ENCODE assay signal across 8 mouse cellular contexts in the genomic region with DNA sequence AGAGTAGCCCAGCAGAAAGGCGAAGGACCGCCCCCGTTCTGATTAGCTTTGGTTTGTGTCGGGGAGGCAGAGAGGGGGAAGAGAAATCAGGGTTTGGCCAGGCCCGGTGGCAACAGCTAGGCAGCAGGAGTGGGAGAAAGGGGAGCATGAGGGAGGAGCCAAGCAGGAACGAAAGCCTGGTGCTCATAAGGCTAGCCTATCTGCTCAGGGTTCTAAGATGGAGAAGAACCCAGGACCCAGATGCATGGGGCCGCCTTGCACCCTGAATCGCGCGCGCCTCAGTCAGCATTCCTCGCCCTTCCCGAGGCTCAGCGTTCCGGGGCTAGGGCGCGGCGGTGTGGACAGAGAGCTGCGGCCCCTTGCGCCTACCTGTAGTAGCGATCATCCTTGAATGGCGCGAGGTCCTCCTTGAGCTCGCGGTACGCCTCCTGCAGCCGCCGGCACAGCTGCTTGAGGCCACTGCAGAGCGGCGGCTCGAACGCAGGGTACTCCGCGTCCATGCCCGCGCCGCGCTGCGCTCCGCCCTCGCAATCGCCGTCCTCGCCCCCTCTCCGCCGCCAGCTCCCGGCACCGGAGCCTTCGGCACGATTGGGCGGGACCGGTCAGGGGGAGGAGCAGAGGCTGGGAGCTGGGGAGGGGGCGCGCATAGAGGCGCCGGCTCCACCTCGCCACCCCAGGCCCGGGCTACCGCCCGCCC. TPM values are rescaled to one million over a fixed set of nuclear protein-coding genes. Genes with fewer than 3 reads are reported as not detected.
A peak's percentile ranks its signal among the peaks of the same experiment; 100 is the strongest.
DNase-seq lines count a peak whose midpoint lies in the region; ATAC-seq and TF ChIP-seq lines count a peak whose summit lies in the region.
"Not testable (repeated sequence)": the region's sequence is repeated elsewhere in the genome, so short reads cannot be mapped to it uniquely, and the experiment has no call there.

No protein-coding gene starts in this region.

- peak; percentile 31; the same call in 1 of the 2 replicates for ATAC-seq in embryonic facial prominence, embryonic 11.5 days (replicated peaks; ENCODE audit: insufficient number of reproducible peaks, low FRiP score, low TSS enrichment, low read depth)
- ATAC-seq in forebrain, embryonic 13.5 days: peak; percentile 58
- ATAC-seq in hindbrain, embryonic 11.5 days (ENCODE audit: low FRiP score): peak; percentile 47; the same call in 1 of the 2 replicates
- ATAC-seq in intestine, embryonic 14.5 days (replicated peaks; ENCODE audit: low FRiP score, low TSS enrichment, low read depth): 0 out of 2 replicates have a peak, but pooled peaks have one; percentile 16
- ATAC-seq in limb, embryonic 11.5 days (ENCODE audit: insufficient number of reproducible peaks, low FRiP score, low TSS enrichment, low read depth): peak; percentile 36
- ATAC-seq in midbrain, embryonic 13.5 days: peak; percentile 54
- peak; percentile 71 for ATAC-seq in neural tube, embryonic 14.5 days (ENCODE audit: low read depth)

- H3K9ac ChIP-seq in embryonic facial prominence, embryonic 11.5 days (replicated peaks; ENCODE audit: low read length); forebrain, embryonic 13.5 days; hindbrain, embryonic 11.5 days (ENCODE audit: low read depth, low read length); intestine, embryonic 14.5 days (ENCODE audit: low read length); limb, embryonic 11.5 days (ENCODE audit: low read length); midbrain, embryonic 13.5 days (replicated peaks); neural tube, embryonic 14.5 days (replicated peaks; ENCODE audit: low read depth, low read length): not testable (repeated sequence)

- WGBS in embryonic facial prominence, embryonic 11.5 days: 1% methylated on average over 6 of the region's 60 CpGs
- WGBS in forebrain, embryonic 13.5 days: 3% methylated on average over 8 of the region's 60 CpGs
- 0% methylated on average over 3 of the region's 60 CpGs for WGBS in hindbrain, embryonic 11.5 days
- WGBS in intestine, embryonic 14.5 days: 8% methylated on average over 3 of the region's 60 CpGs
- WGBS in limb, embryonic 11.5 days: 3% methylated on average over 5 of the region's 60 CpGs
- 2% methylated on average over 5 of the region's 60 CpGs for WGBS in midbrain, embryonic 13.5 days
- WGBS in neural tube, embryonic 14.5 days: 0% methylated on average over 4 of the region's 60 CpGs

- H3K27ac ChIP-seq in embryonic facial prominence, embryonic 11.5 days (replicated peaks; ENCODE audit: low read depth, low read length); forebrain, embryonic 13.5 days; hindbrain, embryonic 11.5 days (ENCODE audit: low read depth, low read length); intestine, embryonic 14.5 days (ENCODE audit: low read depth); limb, embryonic 11.5 days (replicated peaks; ENCODE audit: low read depth, low read length); midbrain, embryonic 13.5 days; neural tube, embryonic 14.5 days (ENCODE audit: low read depth, low read length): not testable (repeated sequence)

- H3K9me3 ChIP-seq in E14TG2a.4 (ENCODE audit: low read length): peaks cover 16% of the 10 kb centered on the region
- not testable (repeated sequence) for H3K9me3 ChIP-seq in embryonic facial prominence, embryonic 11.5 days (replicated peaks; ENCODE audit: control insufficient read depth, low read length); forebrain, embryonic 13.5 days (replicated peaks); hindbrain, embryonic 11.5 days (ENCODE audit: control insufficient read depth, low read length); intestine, embryonic 14.5 days (ENCODE audit: control insufficient read depth, low read length); limb, embryonic 11.5 days (ENCODE audit: control insufficient read depth, low read length); midbrain, embryonic 13.5 days; neural tube, embryonic 14.5 days (ENCODE audit: control insufficient read depth, low read length)

- H3K4me2 ChIP-seq in embryonic facial prominence, embryonic 11.5 days (ENCODE audit: low read depth, low read length); hindbrain, embryonic 11.5 days (replicated peaks; ENCODE audit: low read depth, low read length); intestine, embryonic 14.5 days (ENCODE audit: low read length); limb, embryonic 11.5 days (ENCODE audit: low read depth, severe bottlenecking); neural tube, embryonic 14.5 days (ENCODE audit: low read depth, low read length): not testable (repeated sequence)
- peak overlapping the region; percentile 28 for H3K4me2 ChIP-seq in forebrain, embryonic 13.5 days
- H3K4me2 ChIP-seq in midbrain, embryonic 13.5 days (replicated peaks): peak overlapping the region; percentile 36

- not testable (repeated sequence) for DNase-seq in embryonic facial prominence, embryonic 11.5 days (ENCODE audit: low spot score); hindbrain, embryonic 11.5 days (ENCODE audit: low spot score); intestine, embryonic 14.5 days (ENCODE audit: low spot score); limb, embryonic 11.5 days (ENCODE audit: low spot score)

- TF ChIP-seq CTCF in E14TG2a.4 (conservative IDR thresholded peaks at IDR 0.05; ENCODE audit: low read length): not testable (repeated sequence)

- H3K4me3 ChIP-seq in E14TG2a.4 (replicated peaks; ENCODE audit: low read length): 0 out of 2 replicates have a peak overlapping the region, but pooled peaks have one; percentile 35
- H3K4me3 ChIP-seq in embryonic facial prominence, embryonic 11.5 days (ENCODE audit: low read depth, low read length); forebrain, embryonic 13.5 days; hindbrain, embryonic 11.5 days (ENCODE audit: low read depth, low read length); intestine, embryonic 14.5 days (ENCODE audit: low read depth, low read length); limb, embryonic 11.5 days (ENCODE audit: low read depth, low read length): not testable (repeated sequence)
- H3K4me3 ChIP-seq in midbrain, embryonic 13.5 days (replicated peaks): peak overlapping the region; percentile 26
- H3K4me3 ChIP-seq in neural tube, embryonic 14.5 days (ENCODE audit: low read depth, low read length): peak overlapping the region; percentile 22; the same call in 1 of the 2 replicates

- H3K36me3 ChIP-seq in E14TG2a.4 (ENCODE audit: insufficient read depth, low read length); embryonic facial prominence, embryonic 11.5 days (replicated peaks; ENCODE audit: control insufficient read depth, insufficient read depth, low read depth, low read length); forebrain, embryonic 13.5 days (ENCODE audit: poor library complexity, severe bottlenecking); hindbrain, embryonic 11.5 days (ENCODE audit: control insufficient read depth, insufficient read depth, low read length); intestine, embryonic 14.5 days (ENCODE audit: control insufficient read depth, insufficient read depth, low read length); limb, embryonic 11.5 days (ENCODE audit: control insufficient read depth, insufficient read depth, low read length); midbrain, embryonic 13.5 days; neural tube, embryonic 14.5 days (ENCODE audit: control insufficient read depth, insufficient read depth, low read length): not testable (repeated sequence)

- not testable (repeated sequence) for H3K27me3 ChIP-seq in E14TG2a.4 (ENCODE audit: insufficient read depth, low read length); embryonic facial prominence, embryonic 11.5 days (ENCODE audit: control insufficient read depth, insufficient read depth, low read length); forebrain, embryonic 13.5 days; hindbrain, embryonic 11.5 days (ENCODE audit: control insufficient read depth, insufficient read depth, low read length); intestine, embryonic 14.5 days (replicated peaks; ENCODE audit: control insufficient read depth, insufficient read depth, low read length); limb, embryonic 11.5 days (ENCODE audit: control insufficient read depth, insufficient read depth, low read length); midbrain, embryonic 13.5 days; neural tube, embryonic 14.5 days (ENCODE audit: control insufficient read depth, insufficient read depth, low read length)

- not testable (repeated sequence) for H3K4me1 ChIP-seq in E14TG2a.4 (replicated peaks; ENCODE audit: low read depth, low read length); embryonic facial prominence, embryonic 11.5 days (ENCODE audit: control insufficient read depth, insufficient read depth, low read length); forebrain, embryonic 13.5 days; hindbrain, embryonic 11.5 days (replicated peaks; ENCODE audit: control insufficient read depth, insufficient read depth, low read length); intestine, embryonic 14.5 days (replicated peaks; ENCODE audit: control insufficient read depth, insufficient read depth, low read length); limb, embryonic 11.5 days (ENCODE audit: control insufficient read depth, insufficient read depth, low read length); midbrain, embryonic 13.5 days (replicated peaks); neural tube, embryonic 14.5 days (ENCODE audit: control insufficient read depth, insufficient read depth, low read length)

RNA-seq across cellular contexts. Expression of gene Dynlt1a, which starts 3.9 kb away (rescaled TPM):
- polyA plus RNA-seq in embryonic facial prominence, embryonic 11.5 days (2014; fragmentation: Nextera tagmentation; extraction: Ambion mirVana): 25.3 and 27.0 TPM in 2 replicates
- 38.6 and 41.9 TPM in 2 replicates for polyA plus RNA-seq in forebrain, embryonic 13.5 days (2015; fragmentation: Nextera tagmentation; extraction: Ambion mirVana)
- polyA plus RNA-seq in hindbrain, embryonic 11.5 days (2014; fragmentation: Nextera tagmentation; extraction: Ambion mirVana): 37.0 and 41.8 TPM in 2 replicates
- polyA plus RNA-seq in intestine, embryonic 14.5 days (2014; fragmentation: Nextera tagmentation; extraction: Ambion mirVana): 16.4 and 20.3 TPM in 2 replicates
- polyA plus RNA-seq in limb, embryonic 11.5 days (2014; fragmentation: Nextera tagmentation; extraction: Ambion mirVana): 20.8 and 25.6 TPM in 2 replicates
- polyA plus RNA-seq in midbrain, embryonic 13.5 days (2015; fragmentation: Nextera tagmentation; extraction: Ambion mirVana): 48.2 and 53.2 TPM in 2 replicates
- polyA plus RNA-seq in neural tube, embryonic 14.5 days (2014; fragmentation: Nextera tagmentation; extraction: Ambion mirVana): 54.9 and 63.3 TPM in 2 replicates

Comparison
In these comparisons a context has a peak if more than half of its experiments do, and no peak if none do; other contexts are left out.
1. ATAC-seq: peak in every context shown above with its lines; median percentile 71 in neural tube, embryonic 14.5 days; 58 in forebrain, embryonic 13.5 days; 54 in midbrain, embryonic 13.5 days; 47 in hindbrain, embryonic 11.5 days; 36 in limb, embryonic 11.5 days; 31 in embryonic facial prominence, embryonic 11.5 days; 16 in intestine, embryonic 14.5 days.